Mouse (Mus musculus) liver, postnatal 0 days (tissue): ENCODE results near the gene Sos1.

Source experiments
- CTCF ChIP-seq: sonication (generic); IDR thresholded peaks from 2 replicates; pipeline ENCODE4 v1.5.1; 2016; ENCODE audit warnings: antibody characterized with exemption, low read depth
- EP300 ChIP-seq: IDR thresholded peaks from 2 replicates; pipeline ENCODE4 v1.6.1; 2016; ENCODE audit warnings: antibody characterized with exemption, low read depth, mild to moderate bottlenecking

DNA sequence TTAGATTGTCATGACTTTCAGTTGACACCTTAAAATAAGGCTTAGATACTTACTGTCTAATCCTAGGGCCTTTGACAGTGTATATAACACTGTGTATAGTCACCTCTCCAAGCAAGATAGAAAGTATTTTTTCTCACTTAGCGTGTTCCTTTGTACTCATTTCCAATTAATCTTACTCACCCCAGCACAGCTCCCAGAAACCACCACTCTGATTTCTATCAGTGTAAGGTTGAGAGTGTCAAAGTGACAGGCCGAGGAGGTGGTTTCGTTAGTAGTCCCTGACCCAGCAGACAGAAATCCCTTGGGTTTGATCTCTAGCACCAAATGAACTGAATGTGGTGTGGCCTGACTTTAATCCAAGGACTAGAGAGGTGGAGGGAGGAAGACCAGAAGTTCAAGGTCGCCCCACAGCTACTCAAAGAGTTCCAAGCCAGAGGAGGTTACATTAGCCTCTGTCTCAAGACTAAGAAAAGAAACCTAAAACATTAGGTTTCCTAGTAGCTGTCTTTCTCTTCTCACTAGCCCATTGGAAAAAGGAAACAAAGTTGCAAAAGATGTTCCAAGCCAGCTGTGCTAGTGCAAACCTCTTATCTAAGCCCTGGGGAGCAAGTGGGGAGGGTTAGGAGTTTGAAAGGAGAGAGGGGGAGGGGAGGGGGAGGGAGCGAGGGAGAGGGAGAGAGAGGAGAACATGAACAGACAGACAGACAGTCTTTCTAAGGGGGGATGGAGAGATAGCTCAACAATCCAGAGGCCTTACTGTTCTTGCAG lies 21.0 kb upstream of the Sos1 start:
- TF ChIP-seq CTCF, result no peak
- TF ChIP-seq EP300, result no peak
